Mouse (Mus musculus) small intestine, adult 2 months (tissue): ENCODE data around the gene Cpn1. TPM values are rescaled to one million over a fixed set of nuclear protein-coding genes. Genes with fewer than 3 reads are reported as not detected.

ENCODE experiments used
- H3K27ac ChIP-seq: fragments of 200-500 bp; 2 replicates; pipeline ENCODE4 v1.5.1; 2012; ENCODE audit warnings: low read depth, low read length, control low read depth, inconsistent platforms; ENCODE audit not compliant: insufficient read depth
- H3K27me3 ChIP-seq: fragments of 200-500 bp; 2 replicates; pipeline ENCODE4 v1.6.1; 2012; ENCODE audit warnings: mild to moderate bottlenecking, moderate library complexity, low read length, inconsistent platforms; ENCODE audit not compliant: control insufficient read depth, insufficient read depth
- H3K36me3 ChIP-seq: fragments of 200-500 bp; 2 replicates; pipeline ENCODE4 v1.6.1; 2012; ENCODE audit warnings: mild to moderate bottlenecking, low read length, control low read depth, inconsistent platforms; ENCODE audit not compliant: control insufficient read depth, insufficient read depth
- H3K4me1 ChIP-seq: fragments of 200-500 bp; 2 replicates; pipeline ENCODE4 v1.6.1; 2012; ENCODE audit warnings: low read length, inconsistent platforms, mixed read lengths; ENCODE audit not compliant: control insufficient read depth, insufficient read depth, insufficient read length
- H3K4me3 ChIP-seq: fragments of 200-500 bp; 2 replicates; pipeline ENCODE4 v1.5.1; 2012; ENCODE audit warnings: low read depth, mild to moderate bottlenecking, control low read depth, inconsistent platforms, low read length, moderate library complexity
- CTCF ChIP-seq: fragments of 200-500 bp; IDR thresholded peaks from 2 replicates; pipeline ENCODE4 v1.5.1; 2012; ENCODE audit warnings: low read depth, mild to moderate bottlenecking, control low read depth, inconsistent platforms, low read length, moderate library complexity, mixed read lengths; ENCODE audit not compliant: insufficient replicate concordance, insufficient read length; ENCODE audit errors: extremely low read depth
- POLR2A ChIP-seq: fragments of 200-500 bp; IDR thresholded peaks from 2 replicates; pipeline ENCODE4 v1.6.1; 2012; ENCODE audit warnings: low read depth, mild to moderate bottlenecking, control low read depth, inconsistent platforms, low read length, moderate library complexity
- WGBS: fragments of 180-500 bp; shearing (Covaris S2); methylation state at CpG from one replicate; pipeline ENCODE4 v1.1.7; 2018; 5-methylcytosine and 5-hydroxymethylcytosine counted together
- polyA plus RNA-seq: library from polyadenylated mRNA; depleted of rRNA; stranded (reverse); fragments of >200 nt; gene quantifications from 2 replicates; pipeline ENCODE4 v1.2.3, GENCODE M21; 2012

Gene Cpn1
- polyA plus RNA-seq, 1 experiment = 0.96 TPM

GRCm38 (mm10) chr19:43981992-43982391 is 4.4 kb downstream of the Cpn1 start:
- H3K27me3 ChIP-seq = no peaks in the 10 kb centered on the region
- H3K4me1 ChIP-seq = peaks cover 3% of the 10 kb centered on the region
- H3K27ac ChIP-seq = no peak overlapping the region
- 87% methylated on average over 5 of the region's 5 CpGs for WGBS
- no peak overlapping the region for H3K4me3 ChIP-seq
- no peak for TF ChIP-seq CTCF
- no peak for TF ChIP-seq POLR2A
- H3K36me3 ChIP-seq = no peaks in the 10 kb centered on the region

- Histone ChIP-seq H3K27ac (no peak overlapping the region), H3K4me3 (no peak overlapping the region), H3K4me1 (peaks cover 4% of the 10 kb centered on the region), H3K36me3 (no peaks in the 10 kb centered on the region), H3K27me3 (no peaks in the 10 kb centered on the region)
- 94% methylated on average over 17 of the region's 17 CpGs for WGBS
- TF ChIP-seq CTCF = no peak
- no peak for TF ChIP-seq POLR2A
Observed at GRCm38 (mm10) chr19:43980711-43981110, 5.6 kb downstream of the Cpn1 start.

GRCm38 (mm10) chr19:43977799-43978198 is 8.6 kb downstream of the Cpn1 start:
- TF ChIP-seq POLR2A = no peak
- no peak for TF ChIP-seq CTCF
- Histone ChIP-seq H3K27me3 (no peaks in the 10 kb centered on the region), H3K27ac (no peak overlapping the region), H3K4me3 (no peak overlapping the region), H3K4me1 (peaks cover 4% of the 10 kb centered on the region), H3K36me3 (no peaks in the 10 kb centered on the region)
- WGBS = 92% methylated on average over 3 of the region's 3 CpGs

GRCm38 (mm10) chr19:43976661-43977060 is 9.7 kb downstream of the Cpn1 start:
- 51% methylated on average over 6 of the region's 6 CpGs for WGBS
- H3K4me3 ChIP-seq = no peak overlapping the region
- H3K27me3 ChIP-seq = no peaks in the 10 kb centered on the region
- no peak overlapping the region for H3K27ac ChIP-seq
- no peak for TF ChIP-seq CTCF
- TF ChIP-seq POLR2A = no peak
- no peaks in the 10 kb centered on the region for H3K36me3 ChIP-seq
- peaks cover 4% of the 10 kb centered on the region for H3K4me1 ChIP-seq

GRCm38 (mm10) chr19:43974221-43974620 is 12.1 kb downstream of the Cpn1 start:
- no peak overlapping the region for H3K27ac ChIP-seq
- no peaks in the 10 kb centered on the region for H3K27me3 ChIP-seq
- no peak overlapping the region for H3K4me3 ChIP-seq
- peaks cover 4% of the 10 kb centered on the region for H3K4me1 ChIP-seq
- WGBS = 88% methylated on average over 6 of the region's 6 CpGs
- TF ChIP-seq POLR2A (no peak), CTCF (no peak)
- no peaks in the 10 kb centered on the region for H3K36me3 ChIP-seq

- H3K4me3 ChIP-seq = no peak overlapping the region
- no peak for TF ChIP-seq POLR2A
- 47% methylated on average over 9 of the region's 9 CpGs for WGBS
Observed at GRCm38 (mm10) chr19:43973711-43974110, 12.6 kb downstream of the Cpn1 start.

GRCm38 (mm10) chr19:43972129-43972528 is 14.2 kb downstream of the Cpn1 start:
- H3K27ac ChIP-seq = no peak overlapping the region
- TF ChIP-seq POLR2A (no peak), CTCF (no peak)
- 86% methylated on average over 8 of the region's 8 CpGs for WGBS
- H3K4me1 ChIP-seq = peaks cover 4% of the 10 kb centered on the region; the same call in 1 of the 2 replicates
- no peaks in the 10 kb centered on the region for H3K36me3 ChIP-seq
- H3K4me3 ChIP-seq = no peak overlapping the region
- H3K27me3 ChIP-seq = no peaks in the 10 kb centered on the region

More at GRCm38 (mm10) chr19:43973711-43974110, 12.6 kb downstream of the Cpn1 start:
- H3K4me1 ChIP-seq = peaks cover 4% of the 10 kb centered on the region
- no peak overlapping the region for H3K27ac ChIP-seq
- no peaks in the 10 kb centered on the region for H3K36me3 ChIP-seq
- H3K27me3 ChIP-seq = no peaks in the 10 kb centered on the region

- Histone ChIP-seq H3K4me1 (no peaks in the 10 kb centered on the region), H3K27me3 (no peaks in the 10 kb centered on the region), H3K36me3 (no peaks in the 10 kb centered on the region), H3K4me3 (no peak overlapping the region), H3K27ac (no peak overlapping the region)
- WGBS = 69% methylated on average over 10 of the region's 11 CpGs
- TF ChIP-seq POLR2A (no peak), CTCF (no peak)
Observed at GRCm38 (mm10) chr19:43968436-43969026, 17.8 kb downstream of the Cpn1 start.
